Mouse (Mus musculus): Measurements from ENCODE around the gene Kdm1b.

DNA sequence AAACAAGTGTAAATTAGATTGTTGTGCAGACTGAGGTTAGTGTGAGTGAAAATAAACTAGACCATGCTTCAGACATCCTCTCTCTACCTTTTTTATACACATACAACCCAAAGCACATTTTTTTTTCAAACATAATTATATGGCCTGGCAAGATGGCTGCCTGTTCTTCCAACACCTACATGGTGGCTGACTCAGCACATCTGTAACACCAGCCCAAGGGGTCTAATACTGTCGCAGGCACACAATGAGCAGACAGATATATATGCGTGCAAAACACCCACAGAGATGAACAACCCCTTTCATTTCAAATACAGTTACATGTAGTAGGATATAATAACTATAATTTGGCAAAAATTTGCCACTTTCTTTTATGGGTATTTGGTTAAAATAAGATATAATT, 57.3 kb downstream of the Kdm1b start:
- no peak for TF ChIP-seq CTCF (conservative IDR thresholded peaks at IDR 0.05; ENCODE audit: insufficient read depth, insufficient read length, low read depth, low read length)
- TF ChIP-seq POLR2A (IDR thresholded peaks at IDR 0.05; ENCODE audit: low read depth, low read length) = no peak
